Mouse (Mus musculus) monocyte, adult 59 days (primary cell): ENCODE results near the gene Gm7849. TPM values are rescaled to one million over a fixed set of nuclear protein-coding genes. Genes with fewer than 3 reads are reported as not detected.

Experiments
- total RNA-seq, 2 experiments: library from RNA; stranded (reverse); gene quantifications; one replicate each; pipeline ENCODE4 v1.2.4; 2023

The Gm7849 gene
- total RNA-seq: not detected

GRCm38 (mm10) chr8:21456460-21456859 is at the start of gene Gm7849:
Gm7849 (minus strand) TSS chr8:21456560.

GRCm38 (mm10) chr8:21427111-21427510 is 29.2 kb downstream of the Gm7849 start, which contains the start of gene Defa36:
Defa36 (plus strand) TSS chr8:21427411.

Other genes with a start within 250 kb of the Gm7849 start
- not detected for gene Gm15292, start 206.8 kb downstream of the Gm7849 start, total RNA-seq
- gene Defa27, start 141.0 kb downstream of the Gm7849 start, total RNA-seq: not detected
- not detected for gene Defa29, start 129.5 kb downstream of the Gm7849 start, total RNA-seq
- gene Defa2, start 78.0 kb downstream of the Gm7849 start, total RNA-seq: not detected
- gene Defa33, start 64.7 kb downstream of the Gm7849 start, total RNA-seq: not detected
- not detected for gene Defa36, start 29.1 kb downstream of the Gm7849 start, total RNA-seq
- gene Defa20, start 52.7 kb upstream of the Gm7849 start, total RNA-seq: not detected
- gene Defa32, start 72.5 kb upstream of the Gm7849 start, total RNA-seq: not detected
- gene Defa37, start 108.8 kb upstream of the Gm7849 start, total RNA-seq: not detected
- gene Defa28, start 126.4 kb upstream of the Gm7849 start, total RNA-seq: not detected
- not detected for gene Gm7861, start 137.9 kb upstream of the Gm7849 start, total RNA-seq
- not detected for gene Defa26, start 161.6 kb upstream of the Gm7849 start, total RNA-seq
- gene Defa17, start 199.2 kb upstream of the Gm7849 start, total RNA-seq: not detected
- not detected for gene Defa34, start 209.2 kb upstream of the Gm7849 start, total RNA-seq
- not detected for gene AY761184, start 247.1 kb upstream of the Gm7849 start, total RNA-seq